ENCODE assay signal across 8 mouse cellular contexts in the genomic region with DNA sequence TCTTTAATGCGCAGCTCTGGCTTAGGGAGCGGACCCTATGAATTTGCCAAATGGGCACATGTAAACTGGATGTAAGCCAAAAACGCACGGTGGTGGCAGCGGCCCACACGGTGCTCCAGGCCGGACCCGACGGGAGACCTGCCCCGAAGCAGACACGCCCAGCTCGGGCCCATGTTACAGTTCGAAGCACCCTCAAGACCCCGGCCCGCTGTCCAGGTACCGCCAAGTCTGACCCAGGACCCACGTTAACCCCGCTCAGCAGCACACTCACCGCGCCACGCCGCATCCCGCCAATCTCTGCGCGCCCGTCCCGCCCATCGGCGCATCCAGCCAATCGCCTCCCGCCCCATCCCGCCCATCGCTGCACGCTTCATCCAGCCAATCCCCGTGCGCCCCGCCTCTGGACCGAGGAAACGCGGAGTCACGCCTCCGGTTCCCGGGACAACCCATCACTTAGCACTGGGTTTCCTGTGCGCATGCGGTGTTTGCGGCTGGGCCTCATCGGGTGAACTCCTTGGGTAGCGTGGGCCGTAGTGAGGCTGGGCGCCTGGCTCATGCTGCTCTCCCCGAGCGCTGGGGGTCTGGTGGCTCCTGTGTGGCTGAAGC. TPM values are rescaled to one million over a fixed set of nuclear protein-coding genes. Genes with fewer than 3 reads are reported as not detected.
A peak's percentile ranks its signal among the peaks of the same experiment; 100 is the strongest.
DNase-seq lines count a peak whose midpoint lies in the region; ATAC-seq lines count a peak whose summit lies in the region.

A gene (minus strand): TSS at position 372 of the 606 bp plus-strand sequence.

- WGBS in hindbrain, embryonic 12.5 days = under 1% methylated on average over 38 of the region's 52 CpGs

- no peaks in the 10 kb centered on the region for H3K27me3 ChIP-seq in hindbrain, embryonic 12.5 days

- ATAC-seq in hindbrain, embryonic 12.5 days (ENCODE audit: low FRiP score) = peak; percentile 98

- peak within 1 kb of the TSS; percentile 56 for H3K4me2 ChIP-seq in hindbrain, embryonic 12.5 days (replicated peaks)

- H3K9ac ChIP-seq in hindbrain, embryonic 12.5 days = peak within 1 kb of the TSS; percentile 66

- H3K36me3 ChIP-seq in hindbrain, embryonic 12.5 days = peaks cover 23% of the 10 kb centered on the region

- H3K27ac ChIP-seq in hindbrain, embryonic 12.5 days = peak within 1 kb of the TSS; percentile 90

- peak within 1 kb of the TSS; percentile 65 for H3K4me3 ChIP-seq in hindbrain, embryonic 12.5 days

- peak; percentile 99 for DNase-seq in NIH3T3 (ENCODE audit: low read depth)
- DNase-seq in cerebellum, postnatal 10 days = peak; percentile 98 to 99
- DNase-seq in frontal cortex, postnatal 10 days (ENCODE audit: low spot score in 2 of 2) = peak; percentile 94 to 97
- peak; percentile 95 to 99 for DNase-seq in layer of hippocampus, postnatal 14 days (ENCODE audit: low spot score in 2 of 2)
- DNase-seq in lung, postnatal 14 days = peak; percentile 98
- peak; percentile 89 for DNase-seq in retina, adult 2 months (ENCODE audit: low read depth, low spot score)
- peak; percentile 96 to 98 for DNase-seq in thymus, postnatal 36 days

- H3K9me3 ChIP-seq in hindbrain, embryonic 12.5 days (replicated peaks) = no peaks in the 10 kb centered on the region

- H3K4me1 ChIP-seq in hindbrain, embryonic 12.5 days = peaks cover 15% of the 10 kb centered on the region

RNA-seq across cellular contexts. Expression of the gene that starts here (rescaled TPM):
- polyA plus RNA-seq in hindbrain, embryonic 12.5 days (2016; fragmentation: Nextera tagmentation; extraction: Ambion mirVana) = 79.6 and 84.1 TPM in 2 replicates
- 10 to 100 TPM; 24.8 to 26.7 TPM for total RNA-seq in layer of hippocampus, postnatal 14 days (2021)

Comparison
In these comparisons a context has a peak if more than half of its experiments do, and no peak if none do; other contexts are left out.
1. Peak in every context shown above with its lines: DNase-seq, ATAC-seq, H3K4me3 ChIP-seq and H3K27ac ChIP-seq.